Mouse (Mus musculus): ENCODE data around the gene Mms19. TPM values are rescaled to one million over a fixed set of nuclear protein-coding genes. Genes with fewer than 3 reads are reported as not detected.
"Not testable (repeated sequence)": the region's sequence is repeated elsewhere in the genome, so short reads cannot be mapped to it uniquely, and the experiment has no call there.

Mms19 gene
- total RNA-seq, 1 experiment from 2014 or later = 55.2 TPM

- ATAC-seq (replicated peaks; ENCODE audit: insufficient number of reproducible peaks, low FRiP score, low TSS enrichment, poor library complexity, severe bottlenecking) = no peak
Measured at GRCm38 (mm10) chr19:41953574-41953973, 27.4 kb downstream of the Mms19 start.

GRCm38 (mm10) chr19:41952287-41952686 lies 28.7 kb downstream of the Mms19 start:
- no peak for ATAC-seq (replicated peaks; ENCODE audit: insufficient number of reproducible peaks, low FRiP score, low TSS enrichment, poor library complexity, severe bottlenecking)

- no peak for ATAC-seq (replicated peaks; ENCODE audit: insufficient number of reproducible peaks, low FRiP score, low TSS enrichment, poor library complexity, severe bottlenecking)
Measured at GRCm38 (mm10) chr19:41943841-41944240, 37.1 kb downstream of the Mms19 start.

GRCm38 (mm10) chr19:41938539-41938938 lies 42.4 kb downstream of the Mms19 start:
- no peak for ATAC-seq (replicated peaks; ENCODE audit: insufficient number of reproducible peaks, low FRiP score, low TSS enrichment, poor library complexity, severe bottlenecking)

GRCm38 (mm10) chr19:41935921-41936320 lies 45.0 kb downstream of the Mms19 start:
- ATAC-seq (replicated peaks; ENCODE audit: insufficient number of reproducible peaks, low FRiP score, low TSS enrichment, poor library complexity, severe bottlenecking) = no peak

GRCm38 (mm10) chr19:41934124-41934523 lies 46.8 kb downstream of the Mms19 start:
- ATAC-seq (replicated peaks; ENCODE audit: insufficient number of reproducible peaks, low FRiP score, low TSS enrichment, poor library complexity, severe bottlenecking) = no peak

GRCm38 (mm10) chr19:41933179-41934086 lies 47.5 kb downstream of the Mms19 start, which contains the start of the genes Exosc1 and Zdhhc16:
Exosc1 (minus strand) TSS chr19:41933423.
Zdhhc16 (plus strand) TSS chr19:41933480.
- ATAC-seq (replicated peaks; ENCODE audit: insufficient number of reproducible peaks, low FRiP score, low TSS enrichment, poor library complexity, severe bottlenecking) = peak; percentile 99

GRCm38 (mm10) chr19:41932686-41933085 lies 48.3 kb downstream of the Mms19 start:
- ATAC-seq (replicated peaks; ENCODE audit: insufficient number of reproducible peaks, low FRiP score, low TSS enrichment, poor library complexity, severe bottlenecking) = peak; percentile 16; the same call in 1 of the 2 replicates

- ATAC-seq (replicated peaks; ENCODE audit: insufficient number of reproducible peaks, low FRiP score, low TSS enrichment, poor library complexity, severe bottlenecking) = no peak
Measured at GRCm38 (mm10) chr19:41920412-41921067, 60.4 kb downstream of the Mms19 start.

GRCm38 (mm10) chr19:41919471-41919870 lies 61.5 kb downstream of the Mms19 start:
- ATAC-seq (replicated peaks; ENCODE audit: insufficient number of reproducible peaks, low FRiP score, low TSS enrichment, poor library complexity, severe bottlenecking) = no peak

- peak; percentile 48 for ATAC-seq (replicated peaks; ENCODE audit: insufficient number of reproducible peaks, low FRiP score, low TSS enrichment, poor library complexity, severe bottlenecking)
Measured at GRCm38 (mm10) chr19:41916853-41917252, 64.1 kb downstream of the Mms19 start.

GRCm38 (mm10) chr19:41915294-41915693 lies 65.7 kb downstream of the Mms19 start:
- no peak for ATAC-seq (replicated peaks; ENCODE audit: insufficient number of reproducible peaks, low FRiP score, low TSS enrichment, poor library complexity, severe bottlenecking)

- ATAC-seq (replicated peaks; ENCODE audit: insufficient number of reproducible peaks, low FRiP score, low TSS enrichment, poor library complexity, severe bottlenecking) = not testable (repeated sequence)
Measured at GRCm38 (mm10) chr19:41914592-41914882, 66.4 kb downstream of the Mms19 start.

- no peak for ATAC-seq (replicated peaks; ENCODE audit: insufficient number of reproducible peaks, low FRiP score, low TSS enrichment, poor library complexity, severe bottlenecking)
Measured at GRCm38 (mm10) chr19:41913774-41914591, 67.0 kb downstream of the Mms19 start.

GRCm38 (mm10) chr19:41912121-41913080 lies 68.6 kb downstream of the Mms19 start:
- ATAC-seq (replicated peaks; ENCODE audit: insufficient number of reproducible peaks, low FRiP score, low TSS enrichment, poor library complexity, severe bottlenecking) = no peak

- peak; percentile 92 for ATAC-seq (replicated peaks; ENCODE audit: insufficient number of reproducible peaks, low FRiP score, low TSS enrichment, poor library complexity, severe bottlenecking)
Measured at GRCm38 (mm10) chr19:41911178-41912073, 69.5 kb downstream of the Mms19 start, which contains the start of gene Pgam1. Pgam1 (plus strand) TSS chr19:41911923.

GRCm38 (mm10) chr19:41910396-41910795 lies 70.6 kb downstream of the Mms19 start:
- no peak for ATAC-seq (replicated peaks; ENCODE audit: insufficient number of reproducible peaks, low FRiP score, low TSS enrichment, poor library complexity, severe bottlenecking)
